Mouse (Mus musculus) urinary bladder, adult 18-20 months (tissue): ENCODE measurements around the gene Idh1.

Source experiments
- DNase-seq, 2 experiments: peaks; one replicate each; pipeline ENCODE4 v3.0.0; 2022; ENCODE audit warnings: low spot score in 2 of 2, mixed read lengths in 2 of 2

Gene Idh1

GRCm38 (mm10) chr1:65176912-65177311 is 9.4 kb downstream of the Idh1 start:
- no peak for DNase-seq

- no peak for DNase-seq
These were observed 10.1 kb downstream of the Idh1 start for GRCm38 (mm10) chr1:65176171-65176570.

DNA sequence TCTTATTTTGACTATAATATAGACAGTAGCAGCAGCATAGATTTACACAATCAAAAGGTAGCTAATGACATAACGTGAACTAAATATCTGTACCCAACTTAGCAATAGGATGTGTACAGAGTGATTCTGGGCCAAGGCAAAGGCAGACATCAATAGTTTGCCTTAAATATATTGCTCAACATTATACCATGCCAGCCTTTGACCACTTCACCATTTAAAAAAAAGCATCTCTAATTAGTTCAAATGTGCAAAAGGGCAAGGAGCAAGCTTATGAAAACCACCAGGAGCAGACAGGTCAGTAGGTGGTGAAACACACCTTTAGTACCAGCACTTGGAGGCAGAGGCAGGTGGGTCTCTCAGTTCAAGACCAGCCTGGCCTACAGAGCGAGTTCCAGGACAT is 12.6 kb downstream of the Idh1 start:
- no peak for DNase-seq

DNA sequence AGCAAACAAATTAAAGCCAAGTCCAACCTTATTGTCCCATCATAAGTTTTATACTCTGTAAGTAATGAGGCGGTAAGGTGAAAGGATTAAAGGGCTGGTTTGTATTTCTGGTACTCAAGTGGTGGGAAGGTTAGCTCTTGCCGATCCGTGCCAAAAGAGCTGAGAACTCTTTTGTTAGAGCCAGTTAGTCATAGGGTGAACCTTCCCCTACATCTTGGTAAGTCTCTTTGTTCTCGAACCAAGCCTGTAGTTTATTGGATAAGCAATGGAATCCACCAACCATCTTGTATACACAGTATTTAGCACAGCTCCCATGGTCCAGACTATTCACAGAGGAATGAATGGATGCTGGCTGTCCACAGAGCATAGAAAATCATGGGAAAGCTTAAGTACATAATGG is 14.7 kb downstream of the Idh1 start:
- DNase-seq, result no peak

DNA sequence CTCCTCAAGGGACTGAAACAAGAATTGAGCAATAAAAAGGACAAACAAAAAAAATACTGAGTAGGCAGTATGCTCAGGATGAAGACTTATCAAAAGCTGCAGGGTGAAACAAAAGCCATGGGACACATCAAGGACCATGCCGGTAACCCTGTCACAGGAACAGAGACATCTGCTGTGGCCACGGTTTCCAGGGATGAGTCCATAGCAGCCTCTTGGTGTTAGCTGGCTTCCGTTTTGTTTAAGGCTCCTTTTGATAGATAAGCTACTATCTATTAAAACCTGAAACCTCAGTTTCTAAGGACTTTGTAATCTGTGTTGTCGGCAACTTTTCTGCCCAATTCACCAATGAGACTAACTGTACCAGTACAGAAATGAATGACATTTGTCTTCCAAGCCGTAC is 16.4 kb downstream of the Idh1 start:
- no peak for DNase-seq

GRCm38 (mm10) chr1:65169536-65169935 is 16.8 kb downstream of the Idh1 start:
- DNase-seq, result no peak

DNA sequence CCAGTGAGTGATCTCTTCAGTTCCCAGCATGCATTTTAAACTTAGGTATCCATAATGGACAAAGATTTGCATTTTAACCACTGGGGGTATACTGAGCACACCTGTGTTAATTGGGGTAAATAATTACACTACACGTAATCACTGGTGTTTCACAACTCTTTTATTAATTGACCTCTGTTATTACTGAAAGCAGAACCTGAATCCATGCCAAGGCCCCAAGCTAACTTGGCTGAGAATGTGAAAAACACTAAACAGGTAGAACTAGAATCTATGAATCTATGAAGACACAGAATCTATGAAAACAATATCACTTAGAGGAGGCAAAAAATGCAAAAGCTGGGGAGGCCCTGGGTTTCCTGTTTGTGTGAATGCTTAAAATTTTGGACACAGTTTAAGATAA is 18.8 kb downstream of the Idh1 start:
- DNase-seq, result no peak

- no peak for DNase-seq
These were observed 24.1 kb downstream of the Idh1 start for GRCm38 (mm10) chr1:65162210-65162609.

DNA sequence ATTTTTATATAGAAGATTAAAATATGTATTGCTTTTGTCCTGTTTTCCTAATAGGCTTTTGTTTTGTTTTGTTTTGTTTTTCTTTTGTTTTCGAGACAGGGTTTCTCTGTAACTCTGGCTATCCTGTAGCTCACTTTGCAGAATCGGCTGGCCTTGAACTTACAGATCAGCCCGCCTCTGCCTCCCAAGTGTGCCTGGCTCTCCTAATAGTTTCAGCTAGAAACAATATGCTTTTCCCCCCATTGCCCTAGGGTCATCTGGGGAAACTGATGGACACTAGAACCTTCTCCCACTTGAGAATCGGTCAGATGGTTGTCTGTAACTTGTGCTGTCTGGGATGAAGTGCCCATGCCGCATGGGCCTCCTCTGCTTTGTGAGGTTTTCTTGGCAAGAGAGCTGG is 30.2 kb downstream of the Idh1 start:
- no peak for DNase-seq

GRCm38 (mm10) chr1:65154814-65155213 is 31.5 kb downstream of the Idh1 start:
- DNase-seq, result peak in 1 of 2 experiments; percentile 37

DNA sequence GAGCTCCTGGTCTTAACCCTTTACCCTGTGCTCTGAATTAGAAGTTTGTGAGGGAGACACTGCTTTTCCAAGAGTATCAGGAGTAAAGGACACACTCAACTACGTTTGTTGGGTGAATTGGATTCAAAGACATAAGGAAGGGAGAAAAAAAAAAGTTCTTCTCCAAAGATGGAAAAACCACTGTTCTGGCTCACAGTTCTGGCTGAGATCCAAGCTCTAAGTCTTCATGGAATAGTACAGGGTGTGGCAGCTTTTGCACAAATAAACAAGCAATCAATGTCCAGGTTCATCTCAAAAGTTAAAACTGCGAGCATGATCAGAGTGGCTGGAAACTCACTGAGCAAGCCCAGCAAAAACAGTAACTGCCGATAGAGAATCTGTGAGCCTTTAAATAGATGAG is 38.3 kb downstream of the Idh1 start:
- DNase-seq, result no peak

DNA sequence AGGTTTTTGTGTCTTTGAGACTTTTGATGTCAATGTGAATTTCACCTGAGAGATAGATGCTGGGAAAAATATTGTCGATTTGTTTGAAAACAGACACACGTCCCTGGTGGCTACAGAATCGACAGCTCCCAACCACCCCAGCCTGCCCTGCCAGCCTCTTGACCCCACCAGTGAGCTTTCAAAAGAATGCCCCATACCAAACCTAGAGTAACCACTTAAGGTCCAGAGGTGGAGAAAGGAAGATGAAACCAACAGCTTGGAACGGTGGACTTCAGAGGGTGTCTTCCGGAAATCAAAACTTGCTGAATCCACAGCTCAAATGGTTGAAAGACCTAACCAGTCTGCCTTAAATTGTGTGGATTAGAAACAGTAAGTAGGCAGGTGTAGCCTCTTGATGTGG is 39.0 kb downstream of the Idh1 start:
- no peak for DNase-seq

DNA sequence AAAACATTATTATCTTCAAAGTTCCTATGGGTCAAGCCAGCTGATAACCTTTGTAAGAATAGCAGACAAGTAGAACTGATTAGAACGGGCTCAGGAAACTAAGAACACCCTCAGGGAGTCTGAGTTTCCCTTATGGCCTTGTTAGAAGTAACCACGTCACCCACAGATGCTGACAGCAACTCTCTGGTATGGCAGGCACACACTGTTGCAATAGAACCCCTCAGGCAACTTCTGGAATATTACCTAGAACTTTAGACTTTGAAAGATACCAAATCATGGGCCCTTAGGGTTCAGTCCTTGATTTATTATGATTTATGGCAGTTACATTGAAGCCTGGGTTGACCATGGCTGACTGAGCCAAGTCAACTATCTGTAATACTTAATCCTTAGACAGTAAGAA is 39.7 kb downstream of the Idh1 start:
- no peak for DNase-seq

GRCm38 (mm10) chr1:65144783-65145182 is 41.5 kb downstream of the Idh1 start:
- no peak for DNase-seq

DNA sequence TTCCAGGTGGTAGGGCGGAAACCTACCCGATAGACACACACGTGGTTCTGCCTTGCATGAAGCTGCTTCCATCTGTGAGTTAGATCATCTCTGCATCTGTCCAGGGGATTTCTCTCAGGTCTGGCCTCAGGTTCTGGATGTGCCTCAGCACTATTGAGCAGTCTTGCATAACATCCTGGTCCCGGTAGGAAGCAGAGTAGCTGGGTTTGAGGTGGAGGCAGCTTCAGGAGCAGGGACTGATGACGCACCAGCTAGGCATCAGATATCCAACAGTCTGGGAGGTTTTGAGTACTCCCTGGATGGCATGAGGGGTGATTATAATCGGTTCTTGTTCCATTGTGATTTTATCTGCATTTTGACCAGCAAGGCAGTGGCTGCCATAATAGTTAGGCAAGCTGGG is 48.7 kb downstream of the Idh1 start:
- no peak for DNase-seq

GRCm38 (mm10) chr1:65132833-65133232 is 53.5 kb downstream of the Idh1 start:
- no peak for DNase-seq

DNA sequence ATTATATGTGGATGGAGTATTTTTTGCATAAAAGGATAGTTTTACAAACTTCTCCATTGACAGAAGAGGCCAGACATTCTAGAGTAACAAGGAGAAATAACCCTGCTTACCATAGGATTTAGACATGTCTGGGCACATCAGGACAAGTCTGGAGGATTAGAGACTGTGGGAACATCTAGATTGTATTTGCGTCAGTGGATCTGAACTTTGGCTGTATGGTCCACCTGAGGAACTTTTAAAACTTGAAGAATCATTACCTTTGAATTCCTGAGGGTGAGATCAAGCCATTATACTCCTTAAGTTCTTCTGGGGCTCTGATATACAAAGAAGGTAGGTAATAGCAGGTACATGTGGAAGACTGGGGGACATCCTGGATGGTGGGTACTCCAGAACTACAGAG is 54.6 kb downstream of the Idh1 start:
- DNase-seq, result no peak

- DNase-seq, result no peak
These were observed 56.1 kb downstream of the Idh1 start for GRCm38 (mm10) chr1:65130226-65130625.

- DNase-seq, result no peak
These were observed 56.6 kb downstream of the Idh1 start for GRCm38 (mm10) chr1:65129634-65130180.

DNA sequence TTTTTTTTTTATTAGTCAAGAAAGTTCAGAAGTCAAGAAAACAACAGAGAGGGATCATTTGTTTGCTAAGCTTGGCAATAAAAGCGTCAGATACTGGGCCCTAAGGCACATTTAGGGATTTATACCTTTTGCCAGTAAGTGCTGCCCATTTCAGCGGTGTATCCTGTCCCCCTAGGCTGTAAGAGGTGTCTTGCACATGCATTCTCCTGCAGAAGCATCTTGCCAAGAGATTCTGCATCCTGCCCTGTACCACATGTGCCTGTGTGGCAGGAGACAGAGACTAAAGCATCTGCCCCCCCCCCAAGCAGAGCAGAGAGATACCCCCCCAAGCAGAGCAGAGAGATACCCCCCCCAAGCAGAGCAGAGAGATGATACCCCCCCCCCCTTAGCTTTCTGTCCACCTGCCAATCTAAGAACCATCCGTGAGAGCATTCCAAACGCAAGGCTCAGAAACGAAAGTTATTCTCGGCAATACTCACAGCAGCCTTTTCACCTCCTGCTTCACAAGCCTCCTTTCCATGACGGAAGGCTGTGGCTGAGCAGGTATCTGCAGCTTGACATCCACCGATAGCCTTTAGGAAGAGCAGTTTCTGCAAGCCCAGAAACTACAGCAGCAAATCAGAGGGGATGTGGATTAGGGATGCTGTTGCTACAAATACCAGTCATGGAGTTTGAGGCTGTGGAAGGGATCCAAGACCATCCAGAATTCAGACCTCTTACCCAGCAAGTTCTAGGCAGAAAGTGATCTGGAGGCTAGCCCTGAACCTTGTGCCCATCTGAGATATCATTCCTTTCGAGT is 63.5 kb downstream of the Idh1 start, which contains the start of gene D630023F18Rik:
TSS of gene D630023F18Rik (minus strand) at position 641 of the 799 bp plus-strand sequence.
- no peak for DNase-seq

GRCm38 (mm10) chr1:65119438-65119837 is 66.9 kb downstream of the Idh1 start, which contains the start of gene Gm28845:
Gm28845 (minus strand) TSS chr1:65119558.
- no peak for DNase-seq

- no peak for DNase-seq
These were observed 68.0 kb downstream of the Idh1 start for GRCm38 (mm10) chr1:65118150-65118913.
